Mouse (Mus musculus): Measurements from ENCODE around the gene Adgre4. TPM values are rescaled to one million over a fixed set of nuclear protein-coding genes. Genes with fewer than 3 reads are reported as not detected.
"Not testable (repeated sequence)": the region's sequence is repeated elsewhere in the genome, so short reads cannot be mapped to it uniquely, and the experiment has no call there.

Adgre4 gene
- total RNA-seq (2015) (31.8 and 37.3 TPM in 2 replicates), total RNA-seq (2017) (18.7 and 20.1 TPM in 2 replicates)

- peak; percentile 93 for ATAC-seq (ENCODE audit: poor library complexity, severe bottlenecking)
Observed at GRCm38 (mm10) chr17:55749786-55750185, at the start of gene Adgre4. Gene Adgre4, plus strand, starts transcription at chr17:55749984.

- peak; percentile 97 for ATAC-seq (ENCODE audit: poor library complexity, severe bottlenecking)
Observed at GRCm38 (mm10) chr17:55702161-55702820, 47.5 kb upstream of the Adgre4 start.

GRCm38 (mm10) chr17:55702865-55703264 is 46.9 kb upstream of the Adgre4 start:
- no peak for ATAC-seq (ENCODE audit: poor library complexity, severe bottlenecking)

- ATAC-seq (ENCODE audit: poor library complexity, severe bottlenecking), result peak; percentile 98
Observed at GRCm38 (mm10) chr17:55711984-55712811, 37.6 kb upstream of the Adgre4 start, which contains the start of gene Pot1b. Gene Pot1b, minus strand, starts transcription at chr17:55712628.

- ATAC-seq (ENCODE audit: poor library complexity, severe bottlenecking), result peak; percentile 61
Observed at GRCm38 (mm10) chr17:55721270-55721669, 28.5 kb upstream of the Adgre4 start.

- peak; percentile 67 for ATAC-seq (ENCODE audit: poor library complexity, severe bottlenecking)
Observed at GRCm38 (mm10) chr17:55722250-55722649, 27.5 kb upstream of the Adgre4 start.

- peak; percentile 94 for ATAC-seq (ENCODE audit: poor library complexity, severe bottlenecking)
Observed at GRCm38 (mm10) chr17:55726193-55726592, 23.6 kb upstream of the Adgre4 start.

- peak; percentile 99 for ATAC-seq (ENCODE audit: poor library complexity, severe bottlenecking)
Observed at GRCm38 (mm10) chr17:55736675-55737074, 13.1 kb upstream of the Adgre4 start.

GRCm38 (mm10) chr17:55751170-55751569 is 1.4 kb downstream of the Adgre4 start:
- ATAC-seq (ENCODE audit: poor library complexity, severe bottlenecking), result peak; percentile 67

GRCm38 (mm10) chr17:55813642-55814041 is 63.9 kb downstream of the Adgre4 start:
- peak; percentile 64; the same call in 1 of the 2 replicates for ATAC-seq (ENCODE audit: poor library complexity, severe bottlenecking)

GRCm38 (mm10) chr17:55816853-55817252 is 67.1 kb downstream of the Adgre4 start:
- no peak for ATAC-seq (ENCODE audit: poor library complexity, severe bottlenecking)

GRCm38 (mm10) chr17:55821566-55821965 is 71.8 kb downstream of the Adgre4 start:
- no peak for ATAC-seq (ENCODE audit: poor library complexity, severe bottlenecking)

GRCm38 (mm10) chr17:55843067-55843466 is 93.3 kb downstream of the Adgre4 start:
- ATAC-seq (ENCODE audit: poor library complexity, severe bottlenecking), result no peak

GRCm38 (mm10) chr17:55877184-55877583 is 127.4 kb downstream of the Adgre4 start:
- no peak for ATAC-seq (ENCODE audit: poor library complexity, severe bottlenecking)

GRCm38 (mm10) chr17:55878282-55878635 is 128.5 kb downstream of the Adgre4 start:
- ATAC-seq (ENCODE audit: poor library complexity, severe bottlenecking), result not testable (repeated sequence)

- peak; percentile 93 for ATAC-seq (ENCODE audit: poor library complexity, severe bottlenecking)
Observed at GRCm38 (mm10) chr17:55878636-55879369, 129.0 kb downstream of the Adgre4 start, which contains the start of gene Zfp119a. Gene Zfp119a, minus strand, starts transcription at chr17:55878930.

- ATAC-seq (ENCODE audit: poor library complexity, severe bottlenecking), result no peak
Observed at GRCm38 (mm10) chr17:55883631-55884030, 133.8 kb downstream of the Adgre4 start.

GRCm38 (mm10) chr17:55884912-55885311 is 135.1 kb downstream of the Adgre4 start:
- peak; percentile 54; the same call in 1 of the 2 replicates for ATAC-seq (ENCODE audit: poor library complexity, severe bottlenecking)

GRCm38 (mm10) chr17:55892406-55892955 is 142.7 kb downstream of the Adgre4 start:
- ATAC-seq (ENCODE audit: poor library complexity, severe bottlenecking), result not testable (repeated sequence)

GRCm38 (mm10) chr17:55903087-55903486 is 153.3 kb downstream of the Adgre4 start:
- ATAC-seq (ENCODE audit: poor library complexity, severe bottlenecking), result no peak

All from megakaryocyte, adult 5-6 weeks (primary cell).